Mouse (Mus musculus): ENCODE results near the gene Auts2. TPM values are rescaled to one million over a fixed set of nuclear protein-coding genes. Genes with fewer than 3 reads are reported as not detected.

Auts2 gene
- polyA plus RNA-seq, 2 experiments: 38.3 to 50.8 TPM

DNA sequence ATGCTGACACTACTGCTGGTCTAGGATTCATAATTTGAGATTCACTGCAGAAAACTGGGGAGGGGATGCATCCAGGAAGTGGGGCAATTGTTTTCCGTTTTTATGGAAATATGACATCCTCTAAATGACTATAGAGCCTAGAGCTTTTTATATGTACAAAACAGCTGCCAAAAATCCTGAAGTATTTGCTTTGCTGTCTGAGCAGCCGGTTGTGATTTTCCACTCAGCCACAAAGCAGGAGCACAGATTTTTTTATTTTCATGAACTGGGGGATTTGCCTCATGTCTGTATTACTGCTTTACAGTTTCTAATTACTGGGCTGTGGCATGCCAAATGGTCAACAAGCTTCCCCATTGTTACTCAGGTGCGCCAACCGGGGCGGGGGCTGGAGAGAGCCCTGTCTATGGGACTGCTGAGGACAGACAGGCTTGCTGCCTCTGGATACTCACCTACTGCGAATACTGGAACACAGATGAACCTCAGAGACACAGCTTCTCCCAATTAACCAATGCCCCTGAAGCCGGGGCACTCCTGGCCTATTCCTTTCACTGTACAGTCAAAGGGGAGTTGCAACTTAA is 53.3 kb downstream of the Auts2 start:
- DNase-seq (ENCODE audit: low spot score) (peak; percentile 75), ATAC-seq (ENCODE audit: low FRiP score, low read depth) (no peak)
- WGBS: 35% methylated on average over 7 of the region's 7 CpGs
- no peaks in the 10 kb centered on the region for H3K9me3 ChIP-seq (ENCODE audit: control insufficient read depth, low read length)
- H3K27ac ChIP-seq (replicated peaks; ENCODE audit: low read depth, low read length): peak overlapping the region; percentile 19; the same call in 1 of the 2 replicates
- peak overlapping the region; percentile 14; the same call in 1 of the 2 replicates for H3K4me2 ChIP-seq (replicated peaks; ENCODE audit: low read depth, low read length, severe bottlenecking)
- no peaks in the 10 kb centered on the region for H3K27me3 ChIP-seq (ENCODE audit: control insufficient read depth, insufficient read depth, low read length)
- no peak for TF ChIP-seq POLR2A (IDR thresholded peaks at IDR 0.05; ENCODE audit: borderline replicate concordance, extremely low read depth, insufficient read depth, insufficient read length)
- peaks cover 35% of the 10 kb centered on the region for H3K4me1 ChIP-seq (ENCODE audit: control insufficient read depth, insufficient read depth, low read length)
- no peaks in the 10 kb centered on the region for H3K36me3 ChIP-seq (ENCODE audit: control insufficient read depth, insufficient read depth, low read length)
- H3K9ac ChIP-seq (ENCODE audit: low read depth, low read length, severe bottlenecking): no peak overlapping the region
- no peak overlapping the region for H3K4me3 ChIP-seq (replicated peaks; ENCODE audit: low read length)

GRCm38 (mm10) chr5:132486831-132487230 is 56.3 kb downstream of the Auts2 start:
- Histone ChIP-seq H3K4me1 (ENCODE audit: control insufficient read depth, insufficient read depth, low read length) (peaks cover 55% of the 10 kb centered on the region), H3K4me2 (replicated peaks; ENCODE audit: low read depth, low read length, severe bottlenecking) (no peak overlapping the region), H3K9ac (ENCODE audit: low read depth, low read length, severe bottlenecking) (no peak overlapping the region), H3K9me3 (ENCODE audit: control insufficient read depth, low read length) (no peaks in the 10 kb centered on the region), H3K36me3 (ENCODE audit: control insufficient read depth, insufficient read depth, low read length) (no peaks in the 10 kb centered on the region), H3K27me3 (ENCODE audit: control insufficient read depth, insufficient read depth, low read length) (no peaks in the 10 kb centered on the region), H3K27ac (replicated peaks; ENCODE audit: low read depth, low read length) (no peak overlapping the region), H3K4me3 (replicated peaks; ENCODE audit: low read length) (no peak overlapping the region)
- no peak for DNase-seq (ENCODE audit: low spot score)
- WGBS: 72% methylated on average over 7 of the region's 7 CpGs
- ATAC-seq (ENCODE audit: low FRiP score, low read depth): no peak
- TF ChIP-seq POLR2A (IDR thresholded peaks at IDR 0.05; ENCODE audit: borderline replicate concordance, extremely low read depth, insufficient read depth, insufficient read length): no peak

- DNase-seq (ENCODE audit: low spot score) (no peak), ATAC-seq (ENCODE audit: low FRiP score, low read depth) (no peak)
- Histone ChIP-seq H3K9ac (ENCODE audit: low read depth, low read length, severe bottlenecking) (no peak overlapping the region), H3K4me1 (ENCODE audit: control insufficient read depth, insufficient read depth, low read length) (peaks cover 54% of the 10 kb centered on the region), H3K9me3 (ENCODE audit: control insufficient read depth, low read length) (no peaks in the 10 kb centered on the region), H3K27me3 (ENCODE audit: control insufficient read depth, insufficient read depth, low read length) (no peaks in the 10 kb centered on the region), H3K4me2 (replicated peaks; ENCODE audit: low read depth, low read length, severe bottlenecking) (no peak overlapping the region), H3K4me3 (replicated peaks; ENCODE audit: low read length) (no peak overlapping the region), H3K27ac (replicated peaks; ENCODE audit: low read depth, low read length) (no peak overlapping the region), H3K36me3 (ENCODE audit: control insufficient read depth, insufficient read depth, low read length) (no peaks in the 10 kb centered on the region)
- no peak for TF ChIP-seq POLR2A (IDR thresholded peaks at IDR 0.05; ENCODE audit: borderline replicate concordance, extremely low read depth, insufficient read depth, insufficient read length)
- 84% methylated on average over 6 of the region's 6 CpGs for WGBS
Measured at GRCm38 (mm10) chr5:132485994-132486393, 57.1 kb downstream of the Auts2 start.

GRCm38 (mm10) chr5:132485448-132485847 is 57.7 kb downstream of the Auts2 start:
- Histone ChIP-seq H3K36me3 (ENCODE audit: control insufficient read depth, insufficient read depth, low read length) (no peaks in the 10 kb centered on the region), H3K27me3 (ENCODE audit: control insufficient read depth, insufficient read depth, low read length) (no peaks in the 10 kb centered on the region), H3K4me2 (replicated peaks; ENCODE audit: low read depth, low read length, severe bottlenecking) (no peak overlapping the region), H3K27ac (replicated peaks; ENCODE audit: low read depth, low read length) (no peak overlapping the region), H3K9ac (ENCODE audit: low read depth, low read length, severe bottlenecking) (no peak overlapping the region), H3K4me1 (ENCODE audit: control insufficient read depth, insufficient read depth, low read length) (peaks cover 50% of the 10 kb centered on the region), H3K9me3 (ENCODE audit: control insufficient read depth, low read length) (no peaks in the 10 kb centered on the region), H3K4me3 (replicated peaks; ENCODE audit: low read length) (no peak overlapping the region)
- ATAC-seq (ENCODE audit: low FRiP score, low read depth) (no peak), DNase-seq (ENCODE audit: low spot score) (peak; percentile 46)
- TF ChIP-seq POLR2A (IDR thresholded peaks at IDR 0.05; ENCODE audit: borderline replicate concordance, extremely low read depth, insufficient read depth, insufficient read length): no peak
- 52% methylated on average over 3 of the region's 3 CpGs for WGBS

- H3K27me3 ChIP-seq (ENCODE audit: control insufficient read depth, insufficient read depth, low read length): no peaks in the 10 kb centered on the region
- H3K4me1 ChIP-seq (ENCODE audit: control insufficient read depth, insufficient read depth, low read length): peaks cover 40% of the 10 kb centered on the region
Measured at GRCm38 (mm10) chr5:132481476-132481875, 61.7 kb downstream of the Auts2 start.

More at GRCm38 (mm10) chr5:132481476-132481875, 61.7 kb downstream of the Auts2 start:
- WGBS: 43% methylated on average over 3 of the region's 3 CpGs
- DNase-seq (ENCODE audit: low spot score) (no peak), ATAC-seq (ENCODE audit: low FRiP score, low read depth) (no peak)
- Histone ChIP-seq H3K27ac (replicated peaks; ENCODE audit: low read depth, low read length) (no peak overlapping the region), H3K36me3 (ENCODE audit: control insufficient read depth, insufficient read depth, low read length) (no peaks in the 10 kb centered on the region), H3K9ac (ENCODE audit: low read depth, low read length, severe bottlenecking) (no peak overlapping the region), H3K9me3 (ENCODE audit: control insufficient read depth, low read length) (no peaks in the 10 kb centered on the region), H3K4me3 (replicated peaks; ENCODE audit: low read length) (no peak overlapping the region), H3K4me2 (replicated peaks; ENCODE audit: low read depth, low read length, severe bottlenecking) (no peak overlapping the region)
- no peak for TF ChIP-seq POLR2A (IDR thresholded peaks at IDR 0.05; ENCODE audit: borderline replicate concordance, extremely low read depth, insufficient read depth, insufficient read length)

Measured in limb, embryonic 14.5 days (tissue).